Mouse (Mus musculus) lung, adult 2 months (tissue): ENCODE measurements around the gene Pet117. TPM values are rescaled to one million over a fixed set of nuclear protein-coding genes. Genes with fewer than 3 reads are reported as not detected.

Experiments
- DNase-seq: peaks from one replicate; pipeline ENCODE4 v3.0.0; 2022
- H3K4me1 ChIP-seq: fragments of 200-500 bp; 2 replicates; pipeline ENCODE4 v1.6.1; 2011; ENCODE audit warnings: low read length; ENCODE audit not compliant: control insufficient read depth, insufficient read depth
- H3K4me3 ChIP-seq: fragments of 200-500 bp; replicated peaks from 2 replicates; pipeline ENCODE3; 2011; ENCODE audit warnings: low read depth, mild to moderate bottlenecking, control low read depth, low read length; ENCODE audit errors: extremely low read depth
- CTCF ChIP-seq: fragments of 200-500 bp; IDR thresholded peaks from 2 replicates; pipeline ENCODE4 v1.5.1; 2011; ENCODE audit warnings: mild to moderate bottlenecking, low read length, control low read depth; ENCODE audit not compliant: insufficient read depth
- POLR2A ChIP-seq: fragments of 200-500 bp; IDR thresholded peaks from 2 replicates; pipeline ENCODE4 v1.6.1; 2011; ENCODE audit warnings: low read depth, mild to moderate bottlenecking, control low read depth, low read length, borderline replicate concordance; ENCODE audit errors: extremely low read depth
- WGBS: fragments of 180-500 bp; shearing (Covaris S2); methylation state at CpG from one replicate; pipeline ENCODE4 v1.1.7; 2018; 5-methylcytosine and 5-hydroxymethylcytosine counted together
- polyA plus RNA-seq: library from polyadenylated mRNA; depleted of rRNA; stranded (reverse); fragments of >200 nt; gene quantifications from 2 replicates; pipeline ENCODE4 v1.2.3, GENCODE M21; 2012; rRNA removed

The Pet117 gene
- not detected in 2 replicates for polyA plus RNA-seq

DNA sequence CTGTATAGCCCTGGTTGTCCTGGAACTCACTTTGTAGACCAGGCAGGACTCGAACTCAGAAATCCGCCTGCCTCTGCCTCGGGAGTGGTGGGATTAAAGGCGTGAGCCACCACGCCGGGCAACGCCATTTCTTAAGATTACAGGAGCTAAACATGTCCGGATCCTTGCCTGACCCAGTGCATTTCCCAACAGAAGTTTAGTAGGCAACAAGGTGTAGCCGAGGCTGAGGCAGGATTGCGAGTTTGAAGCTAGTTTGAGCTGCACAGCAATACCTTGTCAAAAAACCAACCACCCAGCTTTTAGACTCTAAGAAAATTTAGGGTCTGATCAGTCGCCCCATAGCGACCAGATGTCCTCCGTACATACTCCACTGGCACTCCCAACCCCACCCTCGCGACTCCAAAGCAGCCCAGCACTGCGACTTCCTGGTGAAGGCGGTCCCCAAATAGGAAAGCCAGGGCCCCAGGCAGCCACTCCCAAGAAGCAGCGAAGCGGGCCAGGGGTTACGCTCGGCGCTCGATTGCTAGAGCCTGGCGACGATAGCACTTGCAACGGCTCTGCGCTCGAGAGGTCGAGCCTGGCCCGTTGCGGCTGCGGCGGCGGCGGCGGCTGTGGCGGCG, at the start of gene Pet117, which contains the start of gene Kat14:
Pet117 (plus strand) TSS at position 597 of the 620 bp plus-strand sequence.
Kat14 (plus strand) TSS at position 584 of the 620 bp plus-strand sequence.
- Histone ChIP-seq H3K4me3 (peak within 1 kb of the TSS; percentile 81), H3K4me1 (peaks cover 9% of the 10 kb centered on the region)
- peak; percentile 96 for DNase-seq
- WGBS: 6% methylated on average over 38 of the region's 38 CpGs
- no peak for TF ChIP-seq CTCF
- peak; percentile 79; the same call in 1 of the 2 replicates for TF ChIP-seq POLR2A

DNA sequence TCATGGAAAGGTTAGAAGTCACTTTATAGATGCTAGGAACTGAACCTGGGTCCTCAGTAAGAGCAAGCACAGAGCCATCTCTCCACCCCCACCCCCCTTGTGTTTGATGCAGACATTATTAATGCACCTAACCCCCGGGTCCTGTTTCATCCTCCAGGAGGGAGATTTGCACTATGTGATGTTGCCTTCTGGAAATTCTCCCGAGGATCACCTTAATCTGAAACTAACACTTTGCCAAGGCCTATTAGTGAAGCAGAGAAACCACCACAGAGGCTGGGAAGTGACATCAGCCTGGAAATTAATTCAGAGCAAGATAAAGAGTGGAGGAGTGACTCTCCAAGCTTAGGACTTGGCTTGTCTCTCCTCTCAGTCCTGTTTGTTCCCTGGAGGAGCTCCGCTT, 44.6 kb upstream of the Pet117 start:
- no peak overlapping the region for H3K4me3 ChIP-seq
- no peaks in the 10 kb centered on the region for H3K4me1 ChIP-seq
- TF ChIP-seq CTCF (no peak), POLR2A (no peak)
- WGBS: 67% methylated on average over 3 of the region's 3 CpGs
- no peak for DNase-seq

DNA sequence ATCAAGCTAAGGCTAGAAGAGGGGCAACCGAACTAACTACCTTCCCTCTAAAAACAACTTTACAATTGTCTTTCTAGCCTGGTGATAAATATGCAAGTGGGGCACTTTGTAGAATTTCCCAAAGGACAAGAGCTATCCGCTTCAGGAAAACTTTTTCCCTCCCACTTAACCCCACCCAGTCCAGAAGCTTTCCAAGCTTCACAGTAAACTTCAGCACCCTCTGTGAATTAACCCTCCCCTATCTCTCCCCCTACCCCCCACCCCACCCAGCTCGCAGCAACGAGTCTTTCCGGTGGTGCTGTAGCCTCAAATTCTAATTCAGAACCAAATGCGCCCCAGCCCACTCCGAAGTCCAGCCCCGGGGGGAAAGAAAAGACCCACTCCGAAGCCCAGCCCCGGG, 39.3 kb upstream of the Pet117 start:
- DNase-seq: no peak
- no peak for TF ChIP-seq POLR2A
- TF ChIP-seq CTCF: no peak

DNA sequence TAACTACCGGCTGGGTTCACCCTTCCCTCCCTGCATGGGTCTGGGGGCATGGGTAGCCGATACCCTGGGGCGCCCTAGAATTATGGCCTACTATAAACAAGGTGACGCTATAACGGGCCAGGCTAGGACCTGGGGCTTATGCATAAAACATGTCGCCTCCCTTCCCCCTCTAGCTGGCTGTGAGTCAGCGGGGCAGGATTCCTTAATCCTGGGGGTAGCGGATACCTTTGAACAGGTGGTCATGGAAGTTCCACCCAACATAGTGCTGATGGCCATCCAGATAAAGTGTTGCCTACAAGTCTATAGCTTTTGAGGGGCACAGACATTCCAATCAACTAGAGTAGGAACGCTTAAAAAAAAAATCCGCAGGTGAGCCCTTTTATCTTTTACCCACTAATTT, 38.9 kb upstream of the Pet117 start:
- DNase-seq: no peak
- WGBS: 10% methylated on average over 10 of the region's 10 CpGs
- Histone ChIP-seq H3K4me1 (peaks cover 15% of the 10 kb centered on the region), H3K4me3 (no peak overlapping the region)
- TF ChIP-seq CTCF (no peak), POLR2A (no peak)

More for the DNA sequence above, 39.3 kb upstream of the Pet117 start:
- Histone ChIP-seq H3K4me1 (peaks cover 15% of the 10 kb centered on the region), H3K4me3 (no peak overlapping the region)
- 11% methylated on average over 10 of the region's 10 CpGs for WGBS

DNA sequence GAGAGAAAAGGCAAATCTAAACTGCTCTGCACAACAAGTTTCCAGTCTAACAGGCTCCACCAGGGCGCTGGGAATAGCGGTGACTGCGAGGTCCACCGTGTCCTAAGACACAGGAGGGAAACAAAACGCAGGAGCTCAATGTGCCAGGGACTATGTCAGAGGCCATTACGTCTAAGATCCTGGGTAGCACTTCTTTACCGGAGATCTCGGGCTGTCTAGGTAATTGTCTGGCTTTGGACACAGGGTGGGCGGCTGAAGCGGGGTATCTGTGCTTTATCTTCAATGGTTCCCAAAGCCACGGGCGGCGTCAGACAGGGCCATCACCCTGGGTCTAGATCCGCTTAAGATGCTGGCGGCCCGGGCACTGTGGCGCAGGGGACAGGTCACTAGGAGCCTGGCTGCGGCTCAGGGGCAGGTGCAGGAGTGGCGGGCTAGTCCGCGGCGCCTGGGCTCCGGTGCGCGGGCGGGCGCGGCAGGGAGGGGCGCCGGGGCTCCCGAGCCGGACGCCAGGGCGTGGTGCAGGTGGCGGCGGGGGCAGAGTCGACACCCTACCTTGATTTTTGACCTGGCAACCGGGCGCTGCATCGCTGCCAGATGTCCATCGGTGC, 38.3 kb upstream of the Pet117 start:
- Histone ChIP-seq H3K4me1 (peaks cover 15% of the 10 kb centered on the region), H3K4me3 (peak overlapping the region; percentile 81)
- DNase-seq: no peak
- WGBS: under 1% methylated on average over 35 of the region's 41 CpGs
- TF ChIP-seq CTCF (no peak), POLR2A (no peak)

DNA sequence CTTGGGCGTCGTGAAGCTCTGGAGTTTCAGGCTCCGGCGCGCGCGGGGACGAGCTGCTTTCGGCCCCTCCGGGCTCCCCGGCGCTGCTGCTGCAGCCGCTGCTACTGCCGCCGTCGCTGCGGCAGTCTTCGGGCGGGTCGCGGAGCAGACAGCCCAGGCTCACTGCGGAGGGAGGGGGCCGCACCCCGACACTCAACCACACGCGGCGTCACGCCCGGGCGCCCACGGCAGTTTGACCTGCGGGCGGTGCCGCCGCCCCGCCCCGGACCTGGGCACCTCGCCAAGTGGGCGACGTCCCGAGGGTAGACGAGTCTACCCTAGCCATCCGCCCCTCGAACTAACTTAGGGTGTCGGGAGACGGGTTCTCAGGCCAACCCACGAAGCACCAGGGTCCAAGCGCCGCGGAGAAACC, 37.8 kb upstream of the Pet117 start:
- DNase-seq: peak; percentile 50
- Histone ChIP-seq H3K4me1 (peaks cover 15% of the 10 kb centered on the region), H3K4me3 (peak overlapping the region; percentile 81)
- TF ChIP-seq POLR2A (no peak), CTCF (no peak)
- WGBS: under 1% methylated on average over 50 of the region's 50 CpGs

DNA sequence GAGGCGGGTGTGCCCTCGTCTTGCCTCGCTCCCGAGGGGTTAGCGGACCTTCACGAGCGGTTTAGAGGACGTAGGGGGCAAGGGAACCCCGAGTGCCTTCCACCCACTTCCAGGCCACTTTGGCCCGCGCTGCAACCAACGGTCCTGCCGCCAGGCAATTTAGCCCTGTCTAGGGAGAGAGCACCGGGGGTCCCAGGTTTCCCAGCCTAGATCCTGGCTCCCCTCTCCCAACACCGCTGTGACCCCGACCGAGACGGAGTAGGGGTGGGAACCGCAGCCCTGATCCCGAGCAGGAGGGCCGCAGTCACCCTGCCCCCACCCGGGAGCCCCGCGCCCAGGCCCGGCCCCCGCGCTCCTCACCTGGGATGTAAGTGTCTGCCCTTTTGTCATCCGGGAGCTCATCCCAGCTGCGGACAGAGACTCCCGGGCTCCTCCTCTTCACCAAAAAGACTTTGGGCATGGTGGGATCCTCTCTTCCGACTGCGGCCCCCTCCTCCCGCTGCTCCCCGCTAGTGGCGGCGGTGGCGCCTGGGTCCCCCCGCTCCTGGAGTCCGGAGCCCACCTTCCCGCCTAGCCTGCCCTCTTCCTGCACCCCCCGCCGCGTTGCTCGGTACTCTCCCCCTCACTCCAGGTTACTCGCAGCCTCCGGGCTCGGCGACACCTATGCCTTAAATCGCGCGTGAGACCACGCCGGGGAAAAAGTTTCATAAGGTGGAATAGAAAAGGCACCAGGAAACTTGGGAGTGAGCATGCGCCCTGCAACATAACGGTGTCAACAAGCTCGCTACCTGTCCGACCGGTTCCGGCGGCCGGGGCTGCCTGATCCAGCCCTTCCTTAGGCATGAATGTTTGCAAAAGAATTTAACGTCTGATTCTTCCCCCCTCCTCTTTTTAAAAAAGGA, 37.1 kb upstream of the Pet117 start, which contains the start of gene Ovol2:
Ovol2 (minus strand) TSS at position 746 of the 902 bp plus-strand sequence.
- WGBS: 2% methylated on average over 62 of the region's 62 CpGs
- H3K4me3 ChIP-seq: peak within 1 kb of the TSS; percentile 81
- DNase-seq: peak; percentile 76
- peaks cover 15% of the 10 kb centered on the region for H3K4me1 ChIP-seq
- TF ChIP-seq POLR2A (no peak), CTCF (no peak)

DNA sequence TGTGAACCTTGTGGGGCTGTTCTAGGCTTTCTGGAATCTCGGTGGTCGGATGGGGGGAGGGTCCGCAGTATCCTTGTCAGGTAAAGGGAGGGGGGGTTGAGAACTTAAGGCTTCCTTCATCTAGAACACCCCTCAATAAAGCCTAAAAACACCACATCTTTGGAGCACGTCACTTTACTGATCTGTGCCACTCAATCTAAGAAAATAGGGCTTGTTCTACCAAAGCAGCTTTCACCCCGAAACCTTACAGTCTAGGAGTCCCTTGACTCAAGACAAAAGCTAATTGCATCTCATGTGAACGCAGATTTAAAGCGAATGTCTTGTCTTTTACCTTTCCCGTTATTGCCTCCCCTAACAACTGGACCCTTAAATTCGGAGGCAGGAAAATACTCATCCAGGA, 36.3 kb upstream of the Pet117 start:
- no peak for TF ChIP-seq POLR2A
- no peak for TF ChIP-seq CTCF
- no peak for DNase-seq
- H3K4me1 ChIP-seq: peaks cover 15% of the 10 kb centered on the region
- 8% methylated on average over 9 of the region's 9 CpGs for WGBS
- no peak overlapping the region for H3K4me3 ChIP-seq

DNA sequence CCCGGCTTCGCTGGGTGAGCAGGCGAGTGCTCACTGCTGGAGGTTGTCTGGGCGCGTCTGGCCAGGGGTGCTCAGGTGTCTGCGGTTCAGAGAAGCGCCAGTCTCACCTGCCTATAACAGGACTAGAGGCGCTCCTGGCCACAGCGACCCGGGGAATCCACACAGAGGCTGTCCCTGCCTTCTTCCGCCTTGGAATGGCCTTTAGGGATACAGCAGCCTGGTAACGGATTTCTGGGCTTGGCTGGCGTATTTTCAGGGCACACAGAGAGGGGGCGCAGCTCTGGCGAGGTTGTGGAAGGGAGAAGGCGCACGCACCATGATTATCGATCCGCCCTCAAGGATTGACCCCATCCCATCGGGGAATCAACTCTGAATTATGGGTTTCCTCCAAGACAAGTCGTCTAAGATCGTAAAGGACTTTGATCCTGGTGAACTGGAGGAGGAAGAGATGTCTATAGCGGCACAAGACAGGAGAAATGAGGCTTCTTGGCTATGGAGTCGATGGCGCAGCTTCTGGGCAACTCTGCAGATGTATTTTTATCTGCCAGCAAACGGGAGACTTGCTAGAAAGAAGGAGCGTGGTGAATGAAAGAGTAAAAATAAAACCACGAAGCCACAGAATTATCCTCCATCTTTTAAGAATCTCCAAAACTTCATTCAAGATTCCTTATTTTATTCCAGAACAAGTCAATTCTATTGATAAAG, 35.5 kb upstream of the Pet117 start:
- WGBS: 14% methylated on average over 28 of the region's 28 CpGs
- TF ChIP-seq POLR2A (no peak), CTCF (no peak)
- peak; percentile 31 for DNase-seq
- H3K4me1 ChIP-seq: peaks cover 15% of the 10 kb centered on the region
- H3K4me3 ChIP-seq: peak overlapping the region; percentile 0
